ENCODE assay signal across 8 mouse cellular contexts in genomic region chr7:44495992-44496770, GRCm38 (mm10). TPM values are rescaled to one million over a fixed set of nuclear protein-coding genes. Genes with fewer than 3 reads are reported as not detected.
DNase-seq lines count a peak whose midpoint lies in the region; ATAC-seq lines count a peak whose summit lies in the region.

TSS of gene Emc10 (minus strand) at chr7:44496529.
TSS of gene Fam71e1 (plus strand) at chr7:44496581.

- peak; percentile 93 for ATAC-seq in inflammation-experienced regulatory T-cells, adult 6 months
- ATAC-seq in megakaryocyte-erythroid progenitor cell, adult 5-6 weeks (replicated peaks; ENCODE audit: low FRiP score, low TSS enrichment, poor library complexity, severe bottlenecking), result peak; percentile 95

- DNase-seq in adrenal gland, adult (ENCODE audit: inconsistent age in 2 of 2, low spot score in 1 of 2), result peak; percentile 98 to 99
- peak; percentile 99 for DNase-seq in embryo, embryonic 10.5 days (ENCODE audit: low spot score)
- DNase-seq in gastrocnemius, postnatal 14 days, result peak; percentile 95
- DNase-seq in left cerebral cortex, postnatal 10 days (ENCODE audit: extremely low spot score in 1 of 2, low spot score in 2 of 2), result peak; percentile 98
- peak; percentile 99 for DNase-seq in right cerebral cortex, postnatal 25 days
- DNase-seq in urinary bladder, postnatal 4 days (ENCODE audit: low spot score in 2 of 2), result peak; percentile 96

- intact Hi-C loops in gastrocnemius, postnatal 14 days (cut with DNase I; ENCODE audit: low total_unique reads), result no loop called here
- intact Hi-C loops in left cerebral cortex, postnatal 10 days (cut with DNase I), result loop anchor here (5.0 kb wide), 1 partner anchor 56 kb away; the partner anchor contains the start of gene Nr1h2

RNA-seq across cellular contexts. Expression of gene Emc10, which starts in this region (rescaled TPM):
- 10 to 100 TPM; 44.1 to 48.8 TPM for total RNA-seq in gastrocnemius, postnatal 14 days (2021)
- polyA plus RNA-seq in inflammation-experienced regulatory T-cells, adult 6 months (2017; shearing (Covaris generic)), result 10 to 100 TPM; 21.0 to 22.5 (median 22.3) TPM
- total RNA-seq in left cerebral cortex, postnatal 10 days (2021), result 100 to 1,000 TPM; 143 to 144 TPM
- total RNA-seq in megakaryocyte-erythroid progenitor cell, adult 5-6 weeks (2014; fragmentation: Nextera tagmentation), result 62.8 and 83.9 TPM in 2 replicates
- 30.1 and 31.1 TPM in 2 replicates for total RNA-seq in megakaryocyte-erythroid progenitor cell, adult 5-6 weeks (2017)

RNA-seq across cellular contexts. Expression of gene Fam71e1, which starts in this region (rescaled TPM):
- 1 to 10 TPM; 3.8 to 4.7 TPM for total RNA-seq in gastrocnemius, postnatal 14 days (2021)
- polyA plus RNA-seq in inflammation-experienced regulatory T-cells, adult 6 months (2017; shearing (Covaris generic)), result 1 to 10 TPM; 2.7 to 5.2 (median 3.9) TPM
- total RNA-seq in left cerebral cortex, postnatal 10 days (2021), result 10 to 100 TPM; 24.4 to 26.8 TPM
- total RNA-seq in megakaryocyte-erythroid progenitor cell, adult 5-6 weeks (2014; fragmentation: Nextera tagmentation), result not detected in 2 replicates
- 0.75 TPM in 1 of 2 replicates, not detected in the other for total RNA-seq in megakaryocyte-erythroid progenitor cell, adult 5-6 weeks (2017)

Comparison
In these comparisons a context has a peak if more than half of its experiments do, and no peak if none do; other contexts are left out.
1. Peak in every context shown above with its lines: DNase-seq and ATAC-seq.
2. RNA of gene Fam71e1 (total RNA-seq): 24.4 to 26.8 TPM in left cerebral cortex, postnatal 10 days; 3.8 to 4.7 TPM in gastrocnemius, postnatal 14 days and 0.75 TPM in megakaryocyte-erythroid progenitor cell, adult 5-6 weeks; every median in the first group is over 4 times any median in the second.